Mouse (Mus musculus): ENCODE measurements around the gene Gm5475.

GRCm38 (mm10) chr15:100415684-100416083 is 6.3 kb upstream of the Gm5475 start:
- TF ChIP-seq CTCF (IDR thresholded peaks at IDR 0.05): no peak
- TF ChIP-seq EP300 (IDR thresholded peaks at IDR 0.05): no peak

Data from lung, postnatal 0 days (tissue).